Mouse (Mus musculus) MEL (cell line): ENCODE measurements at regions not wholly inside any gene's neighbourhood (a gene's known extent, or its start where the extent isn't known, plus 50 kb on each side); places are given as distances from the start of the nearest gene placed in this dataset.

Experiments
- DNase-seq: peaks from one replicate; pipeline ENCODE4 v3.0.0; 2011; ENCODE audit warnings: low read depth, low spot score
- H3K27ac ChIP-seq: 2 replicates; pipeline ENCODE4 v1.5.1; 2012; ENCODE audit warnings: low read depth, mild to moderate bottlenecking, control low read depth, low read length, moderate library complexity; ENCODE audit not compliant: control insufficient read depth
- H3K27me3 ChIP-seq, 2 experiments: fragments of 150-350 bp in 1 of 2; sonication (generic) in 1 of 2; 2 replicates each; pipeline ENCODE4 v1.6.1; 2012; ENCODE audit warnings: low read length in 2 of 2, mild to moderate bottlenecking in 2 of 2, improper control_type of control experiment in 1 of 2, moderate library complexity in 1 of 2; ENCODE audit not compliant: insufficient read depth in 2 of 2, control insufficient read depth in 1 of 2
- H3K36me3 ChIP-seq, 2 experiments: 2 replicates each; pipeline ENCODE4 v1.6.1; 2012 to 2014; ENCODE audit warnings: low read length in 2 of 2, improper control_type of control experiment in 1 of 2, inconsistent platforms in 1 of 2, mild to moderate bottlenecking in 1 of 2; ENCODE audit not compliant: insufficient read depth in 2 of 2, control insufficient read depth in 1 of 2
- H3K4me1 ChIP-seq, 2 experiments: fragments of 150-350 bp in 1 of 2; sonication (generic) in 1 of 2; 2 replicates each; pipeline ENCODE4 v1.6.1; 2012; ENCODE audit warnings: low read length in 2 of 2, improper control_type of control experiment in 1 of 2, mild to moderate bottlenecking in 1 of 2; ENCODE audit not compliant: insufficient read depth in 2 of 2, control insufficient read depth in 1 of 2
- H3K4me3 ChIP-seq, 2 experiments: fragments of 150-350 bp in 1 of 2; sonication (generic) in 1 of 2; 2 replicates each; pipeline ENCODE4 v1.5.1; 2012; ENCODE audit warnings: low read depth in 2 of 2, low read length in 2 of 2, mild to moderate bottlenecking in 2 of 2, moderate library complexity in 2 of 2, control low read depth in 1 of 2, improper control_type of control experiment in 1 of 2; ENCODE audit not compliant: control insufficient read depth in 1 of 2, insufficient read depth in 1 of 2
- H3K79me2 ChIP-seq: 2 replicates; pipeline ENCODE4 v1.6.1; 2012; ENCODE audit warnings: mild to moderate bottlenecking, low read length, moderate library complexity; ENCODE audit not compliant: control insufficient read depth, poor library complexity, insufficient read depth
- H3K9ac ChIP-seq: 2 replicates; pipeline ENCODE4 v1.6.1; 2012; ENCODE audit warnings: low read depth, mild to moderate bottlenecking, control low read depth, low read length, moderate library complexity; ENCODE audit not compliant: control insufficient read depth, poor library complexity, severe bottlenecking
- H3K9me3 ChIP-seq: fragments of 150-350 bp; sonication (generic); replicated peaks from 2 replicates; pipeline ENCODE4 v1.6.1; 2012; ENCODE audit warnings: mild to moderate bottlenecking, low read length, improper control_type of control experiment, moderate library complexity; ENCODE audit not compliant: insufficient read depth
- CHD1 ChIP-seq: IDR thresholded peaks from 2 replicates; pipeline ENCODE4 v1.6.1; 2012; ENCODE audit warnings: low read depth, mild to moderate bottlenecking, inconsistent platforms, low read length, improper control_type of control experiment
- CHD2 ChIP-seq: IDR thresholded peaks from 2 replicates; pipeline ENCODE4 v1.6.1; 2011; ENCODE audit warnings: low read length, improper control_type of control experiment
- CTCF ChIP-seq, 3 experiments: IDR thresholded peaks in 2 of 3; conservative IDR thresholded peaks in 1 of 3; 2 replicates each; pipeline ENCODE4 v1.5.1; 2011 to 2012; ENCODE audit warnings: low read length in 3 of 3, low read depth in 2 of 3, mild to moderate bottlenecking in 2 of 3, improper control_type of control experiment in 1 of 3, inconsistent platforms in 1 of 3, mixed read lengths in 1 of 3, moderate library complexity in 1 of 3; ENCODE audit not compliant: control insufficient read depth in 1 of 3, insufficient read depth in 1 of 3, poor library complexity in 1 of 3, severe bottlenecking in 1 of 3
- E2F4 ChIP-seq: IDR thresholded peaks from 2 replicates; pipeline ENCODE4 v1.6.1; 2011; ENCODE audit warnings: low read depth, low read length, improper control_type of control experiment, borderline replicate concordance
- EP300 ChIP-seq, 2 experiments: IDR thresholded peaks; 2 replicates each; pipeline ENCODE4 v1.6.1; 2011; ENCODE audit warnings: improper control_type of control experiment in 2 of 2, low read length in 2 of 2, low read depth in 1 of 2, mild to moderate bottlenecking in 1 of 2
- ETS1 ChIP-seq: IDR thresholded peaks from 2 replicates; pipeline ENCODE4 v1.6.1; 2012; ENCODE audit warnings: low read depth, mild to moderate bottlenecking, inconsistent platforms, low read length, improper control_type of control experiment, moderate library complexity
- GATA1 ChIP-seq: IDR thresholded peaks from 2 replicates; pipeline ENCODE4 v1.6.1; 2011; ENCODE audit warnings: low read depth, low read length, improper control_type of control experiment
- JUND ChIP-seq: IDR thresholded peaks from 2 replicates; pipeline ENCODE4 v1.6.1; 2011; ENCODE audit warnings: low read depth, mild to moderate bottlenecking, improper control_type of control experiment, low read length
- KAT2A ChIP-seq: conservative IDR thresholded peaks from 2 replicates; pipeline ENCODE4 v1.6.1; 2012; ENCODE audit warnings: low read depth, low read length, improper control_type of control experiment, inconsistent platforms
- MAFK ChIP-seq: IDR thresholded peaks from 2 replicates; pipeline ENCODE4 v1.6.1; 2011; ENCODE audit warnings: low read depth, mild to moderate bottlenecking, low read length, improper control_type of control experiment, borderline replicate concordance
- MAZ ChIP-seq: IDR thresholded peaks from 2 replicates; pipeline ENCODE4 v1.6.1; 2012; ENCODE audit warnings: low read depth, mild to moderate bottlenecking, inconsistent platforms, low read length, improper control_type of control experiment
- MEF2A ChIP-seq: IDR thresholded peaks from 2 replicates; pipeline ENCODE4 v1.6.1; 2014; ENCODE audit warnings: low read depth, mild to moderate bottlenecking, inconsistent platforms, low read length, improper control_type of control experiment; ENCODE audit not compliant: poor library complexity, insufficient replicate concordance, severe bottlenecking; ENCODE audit errors: extremely low read depth
- MXI1 ChIP-seq: IDR thresholded peaks from 2 replicates; pipeline ENCODE4 v1.6.1; 2011; ENCODE audit warnings: mild to moderate bottlenecking, low read depth, low read length, improper control_type of control experiment
- MYB ChIP-seq: IDR thresholded peaks from 2 replicates; pipeline ENCODE4 v1.6.1; 2011; ENCODE audit warnings: mild to moderate bottlenecking, low read depth, low read length, improper control_type of control experiment
- MYC ChIP-seq: IDR thresholded peaks from 2 replicates; pipeline ENCODE4 v1.6.1; 2011; ENCODE audit warnings: low read depth, mild to moderate bottlenecking, low read length, improper control_type of control experiment, moderate library complexity
- NELFE ChIP-seq: IDR thresholded peaks from 2 replicates; pipeline ENCODE4 v1.6.1; 2011; ENCODE audit warnings: low read depth, low read length, improper control_type of control experiment
- NRF1 ChIP-seq: IDR thresholded peaks from 2 replicates; pipeline ENCODE4 v1.6.1; 2014; ENCODE audit warnings: low read depth, mild to moderate bottlenecking, inconsistent platforms, low read length, improper control_type of control experiment, moderate library complexity; ENCODE audit not compliant: poor library complexity, insufficient read depth, severe bottlenecking
- POLR2A ChIP-seq, 2 experiments: IDR thresholded peaks; 2 replicates each; pipeline ENCODE4 v1.6.1; 2011 to 2012; ENCODE audit warnings: low read length in 2 of 2, mild to moderate bottlenecking in 2 of 2, control low read depth in 1 of 2, improper control_type of control experiment in 1 of 2, low read depth in 1 of 2, moderate library complexity in 1 of 2; ENCODE audit not compliant: control insufficient read depth in 1 of 2, insufficient read depth in 1 of 2, poor library complexity in 1 of 2
- RAD21 ChIP-seq: IDR thresholded peaks from 2 replicates; pipeline ENCODE4 v1.6.1; 2011; ENCODE audit warnings: mild to moderate bottlenecking, low read depth, low read length, improper control_type of control experiment
- RCOR1 ChIP-seq: IDR thresholded peaks from 2 replicates; pipeline ENCODE4 v1.6.1; 2012; ENCODE audit warnings: low read depth, mild to moderate bottlenecking, inconsistent platforms, low read length, improper control_type of control experiment
- TBP ChIP-seq: IDR thresholded peaks from 2 replicates; pipeline ENCODE4 v1.8.0; 2011; ENCODE audit warnings: low read depth, low read length, improper control_type of control experiment
- TCF12 ChIP-seq: IDR thresholded peaks from 2 replicates; pipeline ENCODE4 v1.6.1; 2014; ENCODE audit warnings: low read depth, mild to moderate bottlenecking, inconsistent platforms, low read length, improper control_type of control experiment, moderate library complexity
- USF1 ChIP-seq: IDR thresholded peaks from 2 replicates; pipeline ENCODE4 v1.6.1; 2014; ENCODE audit warnings: low read depth, mild to moderate bottlenecking, inconsistent platforms, low read length, improper control_type of control experiment, moderate library complexity
- ZC3H11A ChIP-seq: IDR thresholded peaks from 2 replicates; pipeline ENCODE4 v1.6.1; 2012; ENCODE audit warnings: low read depth, mild to moderate bottlenecking, inconsistent platforms, low read length, improper control_type of control experiment
- ZKSCAN1 ChIP-seq: IDR thresholded peaks from 2 replicates; pipeline ENCODE4 v1.6.1; 2012; ENCODE audit warnings: low read depth, mild to moderate bottlenecking, inconsistent platforms, low read length, improper control_type of control experiment, moderate library complexity
- ZMIZ1 ChIP-seq: IDR thresholded peaks from 2 replicates; pipeline ENCODE4 v1.6.1; 2012; ENCODE audit warnings: low read depth, mild to moderate bottlenecking, inconsistent platforms, low read length, improper control_type of control experiment, moderate library complexity

GRCm38 (mm10) chr1:177615609-177616008, 114.0 kb upstream of the 1700016C15Rik start:
- H3K9ac ChIP-seq = no peak overlapping the region
- H3K27me3 ChIP-seq = no peaks in the 10 kb centered on the region; a peak in 1 of 4 replicates
- H3K36me3 ChIP-seq = peaks cover 0 to 7% of the 10 kb centered on the region in 2 experiments; a peak in 1 of 4 replicates
- no peaks in the 10 kb centered on the region for H3K79me2 ChIP-seq
- DNase-seq = no peak
- no peak for TF ChIP-seq JUND
- TF ChIP-seq MAFK = no peak
- TF ChIP-seq E2F4 = no peak
- TF ChIP-seq ZMIZ1 = no peak
- TF ChIP-seq GATA1 = no peak
- TF ChIP-seq MAZ = no peak
- TF ChIP-seq POLR2A (IDR thresholded peaks at IDR 0.05; ENCODE audit: control insufficient read depth in 1 of 2, insufficient read depth in 1 of 2, low read depth in 1 of 2, low read length in 2 of 2, poor library complexity in 1 of 2) = no peak
- no peak for TF ChIP-seq MEF2A
- no peak for TF ChIP-seq USF1
- TF ChIP-seq EP300 (IDR thresholded peaks at IDR 0.05; ENCODE audit: low read depth in 1 of 2, low read length in 2 of 2) = no peak
- no peak for TF ChIP-seq RAD21
- TF ChIP-seq MXI1 = no peak
- no peak for TF ChIP-seq MYB
- no peak for TF ChIP-seq TBP
- no peak for TF ChIP-seq CHD1
- no peak for TF ChIP-seq NRF1
- TF ChIP-seq CTCF (IDR thresholded peaks at IDR 0.05 in 2 of 3, conservative IDR thresholded peaks at IDR 0.05 in 1 of 3; ENCODE audit: control insufficient read depth in 1 of 3, insufficient read depth in 1 of 3, low read depth in 2 of 3, low read length in 3 of 3, poor library complexity in 1 of 3, severe bottlenecking in 1 of 3) = no peak
- no peak for TF ChIP-seq ETS1
- TF ChIP-seq TCF12 = no peak
- TF ChIP-seq, all 39 proteins: peak for 0
- H3K4me1 ChIP-seq = peaks cover 0 to 7% of the 10 kb centered on the region in 2 experiments; a peak in 1 of 4 replicates
- no peak overlapping the region for H3K4me3 ChIP-seq
- H3K27ac ChIP-seq = no peak overlapping the region
- no peaks in the 10 kb centered on the region for H3K9me3 ChIP-seq

DNA sequence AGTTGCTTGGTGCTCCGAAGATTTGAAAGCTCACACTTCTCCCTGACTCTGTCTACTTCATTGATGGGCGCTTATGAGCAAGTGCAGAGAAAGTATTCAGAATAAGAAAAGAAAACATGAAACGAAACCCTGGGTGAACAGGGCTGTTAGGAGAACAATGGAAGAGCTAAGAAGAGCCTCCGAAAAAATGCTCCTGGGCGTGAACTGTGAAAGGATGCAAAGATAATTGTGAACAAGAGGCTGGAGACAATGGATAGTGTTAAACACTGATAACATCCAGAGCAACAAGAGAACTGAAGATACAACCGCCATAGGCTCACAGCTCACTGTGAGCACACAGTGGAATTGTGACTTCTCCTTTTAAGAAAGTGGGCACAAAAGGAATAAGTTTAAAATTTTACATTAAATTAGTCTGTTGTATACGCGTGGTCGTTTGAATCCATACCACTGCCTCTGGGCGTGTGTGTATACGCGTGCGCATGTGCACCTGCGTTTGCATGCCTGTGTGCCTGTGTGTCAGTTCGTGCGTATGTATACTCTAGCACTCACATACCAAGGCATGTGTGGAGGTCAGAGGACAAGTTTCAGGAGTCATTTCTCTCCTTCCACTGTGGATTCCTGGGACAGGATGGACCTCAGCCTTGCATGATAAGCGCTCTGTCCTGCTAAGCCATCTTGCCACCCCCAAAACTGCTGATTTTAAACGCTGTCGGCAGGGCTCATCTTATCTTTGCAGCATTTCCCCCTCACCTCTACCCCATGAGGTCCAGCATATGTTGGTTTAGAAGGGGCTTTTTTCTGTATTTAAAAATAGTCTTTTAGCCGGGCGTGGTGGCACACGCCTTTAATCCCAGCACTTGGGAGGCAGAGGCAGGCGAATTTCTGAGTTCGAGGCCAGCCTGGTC, 113.0 kb upstream of the 1700016C15Rik start:
- Histone ChIP-seq H3K27ac (peak overlapping the region; percentile 36), H3K27me3 (no peaks in the 10 kb centered on the region), H3K4me1 (peaks cover 0 to 7% of the 10 kb centered on the region in 2 experiments; a peak in 1 of 4 replicates), H3K4me3 (peak overlapping the region; percentile 27 to 41), H3K9me3 (no peaks in the 10 kb centered on the region), H3K9ac (peak overlapping the region; percentile 0; the same call in 1 of the 2 replicates), H3K36me3 (peaks cover 0 to 7% of the 10 kb centered on the region in 2 experiments; a peak in 1 of 4 replicates), H3K79me2 (no peaks in the 10 kb centered on the region)
- DNase-seq = peak; percentile 80
- TF ChIP-seq GATA1 (peak; percentile 79), ZKSCAN1 (no peak), MYC (peak; percentile 70; the same call in 1 of the 2 replicates), EP300 (IDR thresholded peaks at IDR 0.05; ENCODE audit: low read depth in 1 of 2, low read length in 2 of 2) (peak; percentile 69 to 76), CTCF (IDR thresholded peaks at IDR 0.05 in 2 of 3, conservative IDR thresholded peaks at IDR 0.05 in 1 of 3; ENCODE audit: control insufficient read depth in 1 of 3, insufficient read depth in 1 of 3, low read depth in 2 of 3, low read length in 3 of 3, poor library complexity in 1 of 3, severe bottlenecking in 1 of 3) (no peak), RCOR1 (0 out of 2 replicates have a peak, but pooled peaks have one; percentile 30), MXI1 (0 out of 2 replicates have a peak, but pooled peaks have one; percentile 13), TBP (no peak), ZC3H11A (no peak), CHD2 (no peak), POLR2A (IDR thresholded peaks at IDR 0.05; ENCODE audit: control insufficient read depth in 1 of 2, insufficient read depth in 1 of 2, low read depth in 1 of 2, low read length in 2 of 2, poor library complexity in 1 of 2) (no peak), ZMIZ1 (no peak), CHD1 (no peak), MAFK (no peak), KAT2A (no peak), NRF1 (peak; percentile 72), RAD21 (no peak), NELFE (no peak)
